Mouse (Mus musculus): ENCODE data around the gene Isyna1. TPM values are rescaled to one million over a fixed set of nuclear protein-coding genes. Genes with fewer than 3 reads are reported as not detected.
A peak's percentile ranks its signal among the peaks of the same experiment; 100 is the strongest.

Gene Isyna1
- polyA plus RNA-seq, 1 experiment from 2014 or later = 150 TPM

DNA sequence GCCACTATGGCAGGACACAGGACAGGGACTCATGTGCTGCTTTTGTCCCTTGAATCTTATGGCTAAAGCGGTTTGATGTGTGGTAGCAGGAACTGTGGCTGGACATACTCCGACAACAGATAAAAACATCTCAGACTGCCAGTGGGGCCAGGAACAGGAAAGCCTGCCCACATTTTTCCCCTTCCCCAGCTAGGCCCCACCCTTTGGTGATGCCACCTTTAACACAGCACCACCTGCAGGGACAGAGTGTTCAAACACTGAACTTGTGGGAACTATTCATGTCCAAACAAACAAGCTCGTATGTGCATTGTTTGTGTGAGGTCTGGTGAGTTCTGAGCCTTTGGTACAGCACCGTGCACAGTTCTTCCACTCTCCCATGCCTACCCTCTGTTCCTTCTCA lies 35.8 kb upstream of the Isyna1 start:
- 0 out of 2 replicates have a peak overlapping the region, but pooled peaks have one; percentile 6 for H3K9ac ChIP-seq (ENCODE audit: low read depth, low read length)
- no peak overlapping the region; the same call in 1 of the 2 replicates for H3K27ac ChIP-seq (ENCODE audit: low read depth, low read length)
- ATAC-seq = no peak; the same call in 1 of the 2 replicates
- no peaks in the 10 kb centered on the region for H3K27me3 ChIP-seq (replicated peaks; ENCODE audit: control insufficient read depth, insufficient read depth, low read length)
- no peak overlapping the region for H3K4me3 ChIP-seq (ENCODE audit: low read length)
- H3K9me3 ChIP-seq (ENCODE audit: control insufficient read depth, low read length) = no peaks in the 10 kb centered on the region
- no peak overlapping the region for H3K4me2 ChIP-seq (ENCODE audit: low read length)
- WGBS = 83% methylated on average over 4 of the region's 4 CpGs
- peaks cover 21% of the 10 kb centered on the region for H3K4me1 ChIP-seq (ENCODE audit: control insufficient read depth, insufficient read depth, low read depth, low read length)
- no peaks in the 10 kb centered on the region for H3K36me3 ChIP-seq (ENCODE audit: control insufficient read depth, insufficient read depth, low read length)

DNA sequence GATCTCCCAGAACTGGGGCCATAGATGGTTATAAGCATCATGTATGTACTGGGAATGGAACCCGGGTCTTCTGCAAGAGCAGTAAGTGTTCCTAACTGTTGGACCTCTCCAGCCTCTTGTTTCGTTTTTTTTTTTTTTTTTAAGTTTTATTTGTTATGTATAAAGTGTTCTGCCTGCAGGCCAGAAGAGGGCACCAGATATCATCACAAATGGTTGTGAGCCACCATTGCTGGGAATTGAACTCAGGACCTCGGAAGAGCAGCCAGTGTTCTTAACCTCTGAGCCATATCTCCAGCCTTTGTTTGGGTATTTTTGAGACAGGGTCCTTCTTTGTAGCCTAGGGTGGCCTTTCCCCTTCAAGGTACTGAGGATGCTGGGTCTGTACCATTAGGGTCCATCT lies 35.2 kb upstream of the Isyna1 start:
- Histone ChIP-seq H3K27ac (ENCODE audit: low read depth, low read length) (no peak overlapping the region), H3K4me1 (ENCODE audit: control insufficient read depth, insufficient read depth, low read depth, low read length) (peaks cover 15% of the 10 kb centered on the region), H3K4me2 (ENCODE audit: low read length) (no peak overlapping the region), H3K9ac (ENCODE audit: low read depth, low read length) (no peak overlapping the region), H3K4me3 (ENCODE audit: low read length) (no peak overlapping the region), H3K27me3 (replicated peaks; ENCODE audit: control insufficient read depth, insufficient read depth, low read length) (no peaks in the 10 kb centered on the region), H3K36me3 (ENCODE audit: control insufficient read depth, insufficient read depth, low read length) (no peaks in the 10 kb centered on the region), H3K9me3 (ENCODE audit: control insufficient read depth, low read length) (no peaks in the 10 kb centered on the region)
- no peak for ATAC-seq
- WGBS = 82% methylated on average over 3 of the region's 3 CpGs

DNA sequence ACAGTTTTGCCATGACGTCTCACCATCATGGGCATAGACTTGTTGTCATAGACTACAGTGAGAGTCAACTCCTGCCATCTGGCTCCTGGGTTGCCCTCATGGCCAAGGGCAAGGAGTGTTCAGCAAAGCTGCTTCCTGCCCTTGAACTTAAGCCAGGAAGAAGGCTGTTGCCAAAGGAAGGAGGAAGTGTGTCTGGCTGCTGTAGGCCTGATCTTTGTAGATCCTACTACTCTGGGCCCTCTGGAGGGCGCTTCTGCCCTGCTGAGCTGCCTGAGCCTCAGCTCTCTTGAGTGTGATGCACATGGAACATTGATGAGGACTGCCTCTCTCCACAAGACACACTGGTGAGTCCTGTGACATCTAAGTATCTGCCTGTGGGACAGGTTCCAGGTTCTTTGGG lies 34.1 kb upstream of the Isyna1 start:
- 59% methylated on average over 2 of the region's 2 CpGs for WGBS
- H3K4me2 ChIP-seq (ENCODE audit: low read length) = no peak overlapping the region

DNA sequence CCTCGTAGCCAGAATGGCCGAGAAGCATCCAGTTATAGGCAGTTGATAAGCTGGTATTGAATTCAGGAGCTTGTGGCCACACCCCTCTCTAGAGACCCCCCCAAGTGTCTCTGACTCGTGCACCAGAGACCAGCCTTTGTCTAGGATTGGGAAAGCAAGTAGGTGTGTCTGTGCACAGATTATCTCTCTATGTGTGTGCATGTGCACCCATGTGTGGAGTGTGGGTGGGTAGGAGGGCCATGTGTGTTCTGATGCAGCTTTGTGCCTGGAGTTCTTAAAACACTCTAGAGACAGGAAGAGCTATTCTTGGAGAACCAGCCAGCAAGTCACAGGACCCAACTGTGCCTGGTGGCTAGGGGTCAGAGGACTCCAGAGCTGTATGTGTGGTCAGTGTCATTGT lies 33.6 kb upstream of the Isyna1 start:
- Histone ChIP-seq H3K4me2 (ENCODE audit: low read length) (no peak overlapping the region), H3K27ac (ENCODE audit: low read depth, low read length) (no peak overlapping the region), H3K9ac (ENCODE audit: low read depth, low read length) (no peak overlapping the region), H3K27me3 (replicated peaks; ENCODE audit: control insufficient read depth, insufficient read depth, low read length) (no peaks in the 10 kb centered on the region), H3K4me3 (ENCODE audit: low read length) (no peak overlapping the region), H3K36me3 (ENCODE audit: control insufficient read depth, insufficient read depth, low read length) (no peaks in the 10 kb centered on the region), H3K9me3 (ENCODE audit: control insufficient read depth, low read length) (no peaks in the 10 kb centered on the region), H3K4me1 (ENCODE audit: control insufficient read depth, insufficient read depth, low read depth, low read length) (peaks cover 12% of the 10 kb centered on the region)
- ATAC-seq = no peak
- WGBS = 68% methylated on average over 3 of the region's 3 CpGs

More for the DNA sequence above, 34.1 kb upstream of the Isyna1 start:
- ATAC-seq = no peak
- Histone ChIP-seq H3K27ac (ENCODE audit: low read depth, low read length) (no peak overlapping the region), H3K4me1 (ENCODE audit: control insufficient read depth, insufficient read depth, low read depth, low read length) (peaks cover 12% of the 10 kb centered on the region), H3K9ac (ENCODE audit: low read depth, low read length) (no peak overlapping the region), H3K4me3 (ENCODE audit: low read length) (no peak overlapping the region), H3K36me3 (ENCODE audit: control insufficient read depth, insufficient read depth, low read length) (no peaks in the 10 kb centered on the region), H3K9me3 (ENCODE audit: control insufficient read depth, low read length) (no peaks in the 10 kb centered on the region), H3K27me3 (replicated peaks; ENCODE audit: control insufficient read depth, insufficient read depth, low read length) (no peaks in the 10 kb centered on the region)

DNA sequence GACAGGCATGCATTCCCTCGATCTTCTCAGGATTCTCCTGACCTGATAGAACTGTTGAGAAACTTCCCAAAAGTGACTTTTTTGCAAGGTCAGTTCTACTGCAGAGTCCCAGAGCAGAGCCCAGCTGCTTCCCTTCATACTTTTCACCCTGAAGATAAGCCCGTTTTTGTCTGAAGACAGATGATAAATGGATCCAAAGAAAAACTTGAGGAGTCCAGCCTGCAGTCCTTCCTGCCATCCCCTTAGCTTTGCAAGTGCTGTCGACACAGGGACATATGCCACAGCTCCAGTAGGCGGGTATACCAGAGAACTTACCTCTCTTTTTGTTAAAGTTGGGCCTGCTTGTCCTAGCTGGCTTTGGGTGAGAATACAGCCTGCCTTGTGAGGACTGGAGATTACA lies 32.8 kb upstream of the Isyna1 start:
- ATAC-seq = no peak
- Histone ChIP-seq H3K9ac (ENCODE audit: low read depth, low read length) (no peak overlapping the region), H3K4me1 (ENCODE audit: control insufficient read depth, insufficient read depth, low read depth, low read length) (peaks cover 12% of the 10 kb centered on the region), H3K9me3 (ENCODE audit: control insufficient read depth, low read length) (no peaks in the 10 kb centered on the region), H3K27me3 (replicated peaks; ENCODE audit: control insufficient read depth, insufficient read depth, low read length) (no peaks in the 10 kb centered on the region), H3K4me3 (ENCODE audit: low read length) (no peak overlapping the region), H3K4me2 (ENCODE audit: low read length) (no peak overlapping the region), H3K36me3 (ENCODE audit: control insufficient read depth, insufficient read depth, low read length) (no peaks in the 10 kb centered on the region), H3K27ac (ENCODE audit: low read depth, low read length) (no peak overlapping the region)
- WGBS = 77% methylated on average over 4 of the region's 4 CpGs

DNA sequence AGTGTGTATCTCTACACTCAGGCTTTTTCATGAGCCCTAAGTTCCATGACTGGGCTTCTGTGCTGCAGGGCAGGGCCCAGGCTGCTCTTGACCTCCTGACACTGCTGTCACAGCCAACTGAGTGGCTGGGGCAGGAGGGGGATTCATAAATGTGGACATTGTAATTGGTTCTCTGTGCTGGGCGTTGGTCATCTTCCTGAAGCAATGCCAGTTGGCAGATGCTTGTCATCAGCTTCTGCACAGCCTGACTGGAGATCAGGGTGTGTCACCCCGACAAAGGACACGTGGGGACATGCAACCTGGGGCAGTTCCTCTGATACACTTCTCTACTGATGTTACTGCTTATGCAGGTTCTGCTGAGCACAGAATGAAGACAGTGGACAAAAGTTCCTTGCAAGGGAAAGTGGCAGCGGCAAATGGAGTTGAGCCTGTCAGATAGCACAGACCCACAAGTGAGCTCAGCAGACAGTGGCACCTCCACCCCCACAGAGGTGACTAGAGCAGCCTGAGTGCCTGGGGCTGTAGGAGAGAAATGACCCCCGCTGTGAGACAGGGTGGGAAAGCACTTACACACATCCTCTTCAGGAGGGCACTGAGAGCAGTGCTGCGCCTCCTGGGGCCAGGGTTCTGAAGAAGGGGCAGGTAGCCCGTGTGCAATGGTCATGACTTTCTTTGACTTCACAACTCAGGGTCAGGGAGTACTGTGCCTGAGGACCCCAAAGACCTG lies 32.2 kb upstream of the Isyna1 start:
- WGBS = 81% methylated on average over 7 of the region's 7 CpGs

DNA sequence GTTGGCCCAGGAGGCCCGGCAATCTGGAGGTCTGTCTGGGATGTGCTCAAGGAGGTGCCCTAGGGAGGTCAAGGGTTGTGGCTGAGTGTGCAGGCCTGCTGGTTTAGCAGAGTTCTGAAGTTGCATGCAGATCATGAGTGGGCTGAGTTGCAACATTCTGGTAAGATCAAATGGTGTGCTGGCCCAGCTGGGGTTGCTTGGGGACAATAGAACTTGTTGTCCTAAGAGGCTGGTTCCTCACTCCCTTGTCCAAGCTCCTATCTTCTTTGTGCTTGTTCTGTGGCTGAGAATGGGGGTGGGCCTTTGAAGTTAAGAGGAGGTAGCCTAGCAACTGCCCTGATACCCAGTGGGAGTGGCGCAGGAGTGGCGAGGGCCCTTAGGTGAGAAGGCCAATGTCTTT lies 31.4 kb upstream of the Isyna1 start:
- H3K9ac ChIP-seq (ENCODE audit: low read depth, low read length) = no peak overlapping the region
- no peaks in the 10 kb centered on the region for H3K36me3 ChIP-seq (ENCODE audit: control insufficient read depth, insufficient read depth, low read length)
- no peak overlapping the region for H3K27ac ChIP-seq (ENCODE audit: low read depth, low read length)
- no peaks in the 10 kb centered on the region for H3K9me3 ChIP-seq (ENCODE audit: control insufficient read depth, low read length)
- no peak overlapping the region for H3K4me2 ChIP-seq (ENCODE audit: low read length)
- ATAC-seq = no peak
- WGBS = 74% methylated on average over 3 of the region's 3 CpGs
- no peaks in the 10 kb centered on the region for H3K27me3 ChIP-seq (replicated peaks; ENCODE audit: control insufficient read depth, insufficient read depth, low read length)
- peaks cover 12% of the 10 kb centered on the region for H3K4me1 ChIP-seq (ENCODE audit: control insufficient read depth, insufficient read depth, low read depth, low read length)
- no peak overlapping the region for H3K4me3 ChIP-seq (ENCODE audit: low read length)

More for the DNA sequence above, 32.2 kb upstream of the Isyna1 start:
- Histone ChIP-seq H3K9me3 (ENCODE audit: control insufficient read depth, low read length) (no peaks in the 10 kb centered on the region), H3K9ac (ENCODE audit: low read depth, low read length) (no peak overlapping the region; the same call in 1 of the 2 replicates), H3K27me3 (replicated peaks; ENCODE audit: control insufficient read depth, insufficient read depth, low read length) (no peaks in the 10 kb centered on the region), H3K36me3 (ENCODE audit: control insufficient read depth, insufficient read depth, low read length) (no peaks in the 10 kb centered on the region), H3K4me2 (ENCODE audit: low read length) (no peak overlapping the region), H3K4me1 (ENCODE audit: control insufficient read depth, insufficient read depth, low read depth, low read length) (peaks cover 12% of the 10 kb centered on the region), H3K4me3 (ENCODE audit: low read length) (no peak overlapping the region), H3K27ac (ENCODE audit: low read depth, low read length) (no peak overlapping the region)
- no peak for ATAC-seq

DNA sequence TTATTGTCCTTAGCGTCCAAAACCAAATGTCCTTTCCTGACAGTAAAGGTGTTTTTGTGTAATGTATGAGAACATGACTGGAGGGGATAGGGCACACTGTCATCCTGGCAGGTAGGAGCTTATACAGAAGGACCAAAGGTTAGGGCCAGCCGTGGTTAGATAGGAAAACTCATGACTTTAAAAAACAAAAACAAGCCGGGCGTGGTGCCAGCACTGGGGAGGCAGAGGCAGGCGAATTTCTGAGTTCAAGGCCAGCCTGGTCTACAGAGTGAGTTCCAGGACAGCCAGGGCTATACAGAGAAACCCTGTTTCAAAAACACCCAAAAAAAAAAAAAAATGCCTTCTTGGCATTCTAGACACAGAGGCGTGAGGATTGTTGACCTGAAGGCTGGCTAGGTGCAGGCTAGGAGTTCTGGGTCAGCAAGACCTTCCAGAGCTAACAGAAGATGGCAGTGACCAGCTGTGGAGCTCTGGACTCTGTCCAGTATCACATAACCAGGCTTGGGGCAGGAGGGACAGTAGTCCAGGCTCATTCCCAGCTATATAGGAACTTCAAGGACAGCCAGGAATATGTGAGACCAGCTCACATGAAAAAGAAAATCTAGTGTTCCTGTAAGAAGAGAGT lies 30.3 kb upstream of the Isyna1 start:
- Histone ChIP-seq H3K4me1 (ENCODE audit: control insufficient read depth, insufficient read depth, low read depth, low read length) (peaks cover 12% of the 10 kb centered on the region), H3K4me3 (ENCODE audit: low read length) (no peak overlapping the region), H3K9ac (ENCODE audit: low read depth, low read length) (no peak overlapping the region), H3K36me3 (ENCODE audit: control insufficient read depth, insufficient read depth, low read length) (no peaks in the 10 kb centered on the region), H3K27ac (ENCODE audit: low read depth, low read length) (no peak overlapping the region), H3K9me3 (ENCODE audit: control insufficient read depth, low read length) (no peaks in the 10 kb centered on the region), H3K27me3 (replicated peaks; ENCODE audit: control insufficient read depth, insufficient read depth, low read length) (no peaks in the 10 kb centered on the region), H3K4me2 (ENCODE audit: low read length) (no peak overlapping the region)
- 90% methylated on average over 6 of the region's 6 CpGs for WGBS
- no peak for ATAC-seq

DNA sequence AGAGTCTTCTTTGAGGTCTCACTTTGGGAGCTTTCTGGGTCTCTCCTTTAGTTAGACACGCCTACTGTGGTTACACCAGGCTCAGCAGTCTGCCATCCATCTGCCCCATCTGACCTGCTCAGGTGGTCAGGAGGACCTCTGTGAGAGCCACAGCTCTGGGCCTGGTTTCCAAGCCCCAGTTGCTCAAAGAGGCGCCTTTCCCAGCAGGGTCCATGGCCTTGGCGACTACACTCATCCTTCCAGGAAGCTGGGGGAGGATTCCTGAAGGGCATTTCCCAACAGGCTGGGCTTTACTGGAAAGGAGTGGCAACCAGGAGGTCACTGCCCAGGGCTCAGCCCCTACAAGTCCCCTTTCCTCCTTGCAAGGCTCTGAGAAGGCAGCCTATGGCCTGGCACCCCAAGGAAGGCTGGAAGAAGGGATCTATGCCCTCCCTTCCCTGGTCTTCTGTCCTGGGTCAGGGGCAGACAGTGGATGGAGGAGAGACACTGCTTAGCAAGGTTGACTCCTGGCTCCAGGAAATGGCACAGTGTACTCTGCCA lies 29.4 kb upstream of the Isyna1 start:
- no peak overlapping the region for H3K4me3 ChIP-seq (ENCODE audit: low read length)
- no peak for ATAC-seq
- H3K9me3 ChIP-seq (ENCODE audit: control insufficient read depth, low read length) = no peaks in the 10 kb centered on the region
- peaks cover 11% of the 10 kb centered on the region for H3K4me1 ChIP-seq (ENCODE audit: control insufficient read depth, insufficient read depth, low read depth, low read length)
- H3K36me3 ChIP-seq (ENCODE audit: control insufficient read depth, insufficient read depth, low read length) = no peaks in the 10 kb centered on the region
- no peak overlapping the region for H3K4me2 ChIP-seq (ENCODE audit: low read length)
- no peak overlapping the region for H3K9ac ChIP-seq (ENCODE audit: low read depth, low read length)
- WGBS = 77% methylated on average over 3 of the region's 3 CpGs
- no peaks in the 10 kb centered on the region for H3K27me3 ChIP-seq (replicated peaks; ENCODE audit: control insufficient read depth, insufficient read depth, low read length)
- H3K27ac ChIP-seq (ENCODE audit: low read depth, low read length) = no peak overlapping the region
